Mouse (Mus musculus) olfactory bulb, adult 2 months (tissue): ENCODE results near the gene Itprid2. TPM values are rescaled to one million over a fixed set of nuclear protein-coding genes. Genes with fewer than 3 reads are reported as not detected.

Experiments
- H3K27ac ChIP-seq: fragments of 200-500 bp; 2 replicates; pipeline ENCODE4 v1.5.1; 2012; ENCODE audit warnings: low read depth, low read length; ENCODE audit not compliant: insufficient read depth
- H3K4me1 ChIP-seq: fragments of 200-500 bp; 2 replicates; pipeline ENCODE4 v1.6.1; 2012; ENCODE audit warnings: low read length; ENCODE audit not compliant: control insufficient read depth, insufficient read depth
- H3K4me3 ChIP-seq: fragments of 200-500 bp; 2 replicates; pipeline ENCODE4 v1.5.1; 2012; ENCODE audit warnings: mild to moderate bottlenecking, low read depth, low read length, moderate library complexity; ENCODE audit not compliant: insufficient read depth
- CTCF ChIP-seq: fragments of 200-500 bp; IDR thresholded peaks from 2 replicates; pipeline ENCODE4 v1.5.1; 2012; ENCODE audit warnings: low read depth, mild to moderate bottlenecking, low read length, moderate library complexity; ENCODE audit not compliant: insufficient read depth
- POLR2A ChIP-seq: fragments of 200-500 bp; IDR thresholded peaks from 2 replicates; pipeline ENCODE4 v1.6.1; 2012; ENCODE audit warnings: mild to moderate bottlenecking, low read depth, low read length, moderate library complexity; ENCODE audit not compliant: insufficient read depth
- WGBS: fragments of 180-500 bp; shearing (Covaris S2); methylation state at CpG from one replicate; pipeline ENCODE4 v1.1.7; 2018; 5-methylcytosine and 5-hydroxymethylcytosine counted together
- polyA plus RNA-seq: library from polyadenylated mRNA; stranded (reverse); fragments of >200 nt; gene quantifications from 2 replicates; pipeline ENCODE4 v1.2.4, GENCODE M21; 2012; ENCODE audit warnings: low replicate concordance; ENCODE audit not compliant: missing spikeins, insufficient read depth, insufficient read length

The Itprid2 gene
- polyA plus RNA-seq, 1 experiment: not detected

GRCm38 (mm10) chr2:79690838-79691237 lies 55.7 kb downstream of the Itprid2 start:
- Histone ChIP-seq H3K4me3 (no peak overlapping the region), H3K27ac (no peak overlapping the region), H3K4me1 (no peaks in the 10 kb centered on the region)
- TF ChIP-seq POLR2A (no peak), CTCF (no peak)
- WGBS: 84% methylated on average over 3 of the region's 3 CpGs

- TF ChIP-seq POLR2A (no peak), CTCF (no peak)
- WGBS: 93% methylated on average over 4 of the region's 4 CpGs
- Histone ChIP-seq H3K27ac (no peak overlapping the region), H3K4me1 (peaks cover 3% of the 10 kb centered on the region; the same call in 1 of the 2 replicates), H3K4me3 (no peak overlapping the region)
These were observed 60.0 kb downstream of the Itprid2 start for GRCm38 (mm10) chr2:79695190-79695589.

- Histone ChIP-seq H3K27ac (no peak overlapping the region), H3K4me1 (peaks cover 3% of the 10 kb centered on the region; the same call in 1 of the 2 replicates), H3K4me3 (no peak overlapping the region)
- 94% methylated on average over 12 of the region's 12 CpGs for WGBS
- TF ChIP-seq POLR2A: no peak
- TF ChIP-seq CTCF: no peak
These were observed 60.8 kb downstream of the Itprid2 start for GRCm38 (mm10) chr2:79695939-79696338.

GRCm38 (mm10) chr2:79696478-79697230 lies 61.5 kb downstream of the Itprid2 start:
- TF ChIP-seq CTCF (no peak), POLR2A (no peak)
- peaks cover 3% of the 10 kb centered on the region; the same call in 1 of the 2 replicates for H3K4me1 ChIP-seq
- H3K27ac ChIP-seq: no peak overlapping the region
- WGBS: 81% methylated on average over 10 of the region's 10 CpGs
- H3K4me3 ChIP-seq: no peak overlapping the region

GRCm38 (mm10) chr2:79698166-79698565 lies 63.0 kb downstream of the Itprid2 start:
- 65% methylated on average over 2 of the region's 2 CpGs for WGBS
- peaks cover 3% of the 10 kb centered on the region; the same call in 1 of the 2 replicates for H3K4me1 ChIP-seq
- H3K27ac ChIP-seq: no peak overlapping the region
- no peak for TF ChIP-seq CTCF
- TF ChIP-seq POLR2A: no peak
- no peak overlapping the region for H3K4me3 ChIP-seq

- H3K4me3 ChIP-seq: no peak overlapping the region
- no peak for TF ChIP-seq CTCF
- TF ChIP-seq POLR2A: no peak
- WGBS: 92% methylated on average over 2 of the region's 2 CpGs
- no peak overlapping the region for H3K27ac ChIP-seq
- no peaks in the 10 kb centered on the region for H3K4me1 ChIP-seq
These were observed 69.6 kb downstream of the Itprid2 start for GRCm38 (mm10) chr2:79704773-79705172.

GRCm38 (mm10) chr2:79707575-79707974 lies 72.4 kb downstream of the Itprid2 start, which contains the start of gene Ppp1r1c:
Gene Ppp1r1c, plus strand, starts transcription at chr2:79707780.
- TF ChIP-seq POLR2A (no peak), CTCF (no peak)
- H3K4me3 ChIP-seq: no peak within 1 kb of the TSS
- WGBS: 63% methylated on average over 6 of the region's 6 CpGs
- no peak within 1 kb of the TSS for H3K27ac ChIP-seq
- no peaks in the 10 kb centered on the region for H3K4me1 ChIP-seq

GRCm38 (mm10) chr2:79713662-79714091 lies 78.5 kb downstream of the Itprid2 start:
- Histone ChIP-seq H3K4me1 (no peaks in the 10 kb centered on the region), H3K4me3 (no peak overlapping the region), H3K27ac (no peak overlapping the region)
- WGBS: 81% methylated on average over 3 of the region's 3 CpGs
- TF ChIP-seq POLR2A (no peak), CTCF (no peak)

GRCm38 (mm10) chr2:79714745-79715144 lies 79.6 kb downstream of the Itprid2 start:
- 92% methylated on average over 6 of the region's 6 CpGs for WGBS
- TF ChIP-seq POLR2A: no peak
- TF ChIP-seq CTCF: no peak
- Histone ChIP-seq H3K4me1 (no peaks in the 10 kb centered on the region), H3K4me3 (no peak overlapping the region), H3K27ac (no peak overlapping the region)

- H3K4me3 ChIP-seq: no peak overlapping the region
- no peak for TF ChIP-seq POLR2A
- no peak for TF ChIP-seq CTCF
- H3K4me1 ChIP-seq: no peaks in the 10 kb centered on the region
- H3K27ac ChIP-seq: no peak overlapping the region
- 58% methylated on average over 2 of the region's 2 CpGs for WGBS
These were observed 80.8 kb downstream of the Itprid2 start for GRCm38 (mm10) chr2:79715925-79716324.
